8 mouse cellular contexts compared by ENCODE assay signal in genomic region chr2:24520576-24521272, GRCm38 (mm10). TPM values are rescaled to one million over a fixed set of nuclear protein-coding genes. Genes with fewer than 3 reads are reported as not detected.
DNase-seq lines count a peak whose midpoint lies in the region; ATAC-seq and TF ChIP-seq lines count a peak whose summit lies in the region.

No protein-coding gene starts in this region.

- H3K4me1 ChIP-seq in embryonic facial prominence, embryonic 11.5 days (ENCODE audit: control insufficient read depth, insufficient read depth, low read length) = no peaks in the 10 kb centered on the region
- H3K4me1 ChIP-seq in intestine, embryonic 15.5 days (replicated peaks) = peaks cover 13% of the 10 kb centered on the region
- peaks cover 6% of the 10 kb centered on the region; the same call in 1 of the 2 replicates for H3K4me1 ChIP-seq in liver, postnatal 0 days (ENCODE audit: insufficient read depth)
- peaks cover 8% of the 10 kb centered on the region; the same call in 1 of the 2 replicates for H3K4me1 ChIP-seq in cerebellum, adult 2 months (ENCODE audit: control insufficient read depth, insufficient read depth, low read length)

- no peak for TF ChIP-seq CTCF in brain, embryonic 14.5 days (IDR thresholded peaks at IDR 0.05; ENCODE audit: borderline replicate concordance, extremely low read depth, insufficient read depth, insufficient read length)
- no peak for TF ChIP-seq CTCF in liver, postnatal 0 days (IDR thresholded peaks at IDR 0.05; ENCODE audit: low read depth)
- TF ChIP-seq CTCF in cerebellum, adult 2 months (IDR thresholded peaks at IDR 0.05; ENCODE audit: borderline replicate concordance, insufficient read depth, low read depth, low read length) = no peak

- H3K36me3 ChIP-seq in embryonic facial prominence, embryonic 11.5 days (replicated peaks; ENCODE audit: control insufficient read depth, insufficient read depth, low read depth, low read length) = no peaks in the 10 kb centered on the region
- H3K36me3 ChIP-seq in intestine, embryonic 15.5 days = no peaks in the 10 kb centered on the region
- H3K36me3 ChIP-seq in liver, postnatal 0 days (replicated peaks; ENCODE audit: insufficient read depth, low read length) = no peaks in the 10 kb centered on the region

- no peak for ATAC-seq in embryonic facial prominence, embryonic 11.5 days (replicated peaks; ENCODE audit: insufficient number of reproducible peaks, low FRiP score, low TSS enrichment, low read depth)
- ATAC-seq in intestine, embryonic 15.5 days = peak; percentile 39
- no peak for ATAC-seq in liver, postnatal 0 days
- no peak for ATAC-seq in cerebellum, adult (ENCODE audit: insufficient number of reproducible peaks, low FRiP score, low TSS enrichment)

- H3K9me3 ChIP-seq in embryonic facial prominence, embryonic 11.5 days (replicated peaks; ENCODE audit: control insufficient read depth, low read length) = no peaks in the 10 kb centered on the region
- H3K9me3 ChIP-seq in intestine, embryonic 15.5 days = no peaks in the 10 kb centered on the region
- H3K9me3 ChIP-seq in liver, postnatal 0 days (ENCODE audit: low read length) = no peaks in the 10 kb centered on the region

- peak overlapping the region; percentile 72 for H3K4me2 ChIP-seq in embryonic facial prominence, embryonic 11.5 days (ENCODE audit: low read depth, low read length)
- H3K4me2 ChIP-seq in intestine, embryonic 15.5 days (replicated peaks) = peak overlapping the region; percentile 85
- H3K4me2 ChIP-seq in liver, postnatal 0 days (ENCODE audit: low read depth, low read length) = 0 out of 2 replicates have a peak overlapping the region, but pooled peaks have one; percentile 57

- DNase-seq in brain, embryonic 14.5 days (ENCODE audit: low read depth) = peak; percentile 39
- peak; percentile 13 for DNase-seq in embryonic facial prominence, embryonic 11.5 days (ENCODE audit: low spot score)
- DNase-seq in liver, postnatal 0 days = no peak
- no peak for DNase-seq in thymus, postnatal 36 days
- DNase-seq in cerebellum, adult 2 months = no peak
- no peak for DNase-seq in layer of hippocampus, adult 9-10 months (ENCODE audit: low spot score)

- no peak for TF ChIP-seq EP300 in liver, postnatal 0 days (IDR thresholded peaks at IDR 0.05; ENCODE audit: low read depth)

- no peak overlapping the region for H3K27ac ChIP-seq in embryonic facial prominence, embryonic 11.5 days (replicated peaks; ENCODE audit: low read depth, low read length)
- H3K27ac ChIP-seq in intestine, embryonic 15.5 days = 0 out of 2 replicates have a peak overlapping the region, but pooled peaks have one; percentile 79
- H3K27ac ChIP-seq in liver, postnatal 0 days (ENCODE audit: low read depth) = no peak overlapping the region
- H3K27ac ChIP-seq in cerebellum, adult 2 months (ENCODE audit: insufficient read depth, low read length) = no peak overlapping the region

- WGBS in embryonic facial prominence, embryonic 11.5 days = 27% methylated on average over 9 of the region's 9 CpGs
- WGBS in intestine, embryonic 15.5 days = 24% methylated on average over 9 of the region's 9 CpGs
- WGBS in liver, postnatal 0 days (ENCODE audit: insufficient replicate concordance) = 35% methylated on average over 9 of the region's 9 CpGs
- 22% methylated on average over 9 of the region's 9 CpGs for WGBS in cerebellum, adult 2 months

- TF ChIP-seq POLR2A in brain, embryonic 14.5 days (IDR thresholded peaks at IDR 0.05; ENCODE audit: borderline replicate concordance, extremely low read depth, insufficient read depth, insufficient read length, poor library complexity, severe bottlenecking) = no peak
- TF ChIP-seq POLR2A in cerebellum, adult 2 months (IDR thresholded peaks at IDR 0.05; ENCODE audit: borderline replicate concordance, insufficient read depth, low read length) = no peak

- H3K27me3 ChIP-seq in embryonic facial prominence, embryonic 11.5 days (ENCODE audit: control insufficient read depth, insufficient read depth, low read length) = no peaks in the 10 kb centered on the region
- no peaks in the 10 kb centered on the region for H3K27me3 ChIP-seq in intestine, embryonic 15.5 days (replicated peaks)
- H3K27me3 ChIP-seq in liver, postnatal 0 days (ENCODE audit: insufficient read depth, low read length) = peaks cover 19% of the 10 kb centered on the region
- peaks cover 1% of the 10 kb centered on the region; the same call in 1 of the 2 replicates for H3K27me3 ChIP-seq in cerebellum, adult 2 months (ENCODE audit: control insufficient read depth, insufficient read depth, low read length)

- H3K4me3 ChIP-seq in embryonic facial prominence, embryonic 11.5 days (ENCODE audit: low read depth, low read length) = peak overlapping the region; percentile 40; the same call in 1 of the 2 replicates
- H3K4me3 ChIP-seq in intestine, embryonic 15.5 days (replicated peaks) = peak overlapping the region; percentile 42
- H3K4me3 ChIP-seq in liver, postnatal 0 days (ENCODE audit: low read depth, low read length) = no peak overlapping the region
- H3K4me3 ChIP-seq in cerebellum, adult 2 months (replicated peaks; ENCODE audit: insufficient read depth, low read depth, low read length) = no peak overlapping the region

- 0 out of 2 replicates have a peak overlapping the region, but pooled peaks have one; percentile 9 for H3K9ac ChIP-seq in embryonic facial prominence, embryonic 11.5 days (replicated peaks; ENCODE audit: low read length)
- no peak overlapping the region for H3K9ac ChIP-seq in intestine, embryonic 15.5 days
- H3K9ac ChIP-seq in liver, postnatal 0 days (replicated peaks) = no peak overlapping the region

RNA-seq across cellular contexts. Expression of gene Pax8, which starts 45.3 kb away (rescaled TPM):
- polyA plus RNA-seq in brain, embryonic 14.5 days (2012; rRNA removed) = 1.9 and 9.4 TPM in 2 replicates
- 0.98 and 1.6 TPM in 2 replicates for polyA plus RNA-seq in embryonic facial prominence, embryonic 11.5 days (2014; fragmentation: Nextera tagmentation; extraction: Ambion mirVana)
- 0.73 and 1.1 TPM in 2 replicates for polyA plus RNA-seq in intestine, embryonic 15.5 days (2015; fragmentation: Nextera tagmentation; extraction: Ambion mirVana)
- polyA plus RNA-seq in liver, postnatal 0 days (2015; fragmentation: Nextera tagmentation; extraction: Ambion mirVana) = 0.25 TPM in 1 of 2 replicates, not detected in the other
- 2.9 and 3.6 TPM in 2 replicates for polyA plus RNA-seq in cerebellum, adult 2 months (2012; rRNA removed)

Comparison
In these comparisons a context has a peak if more than half of its experiments do, and no peak if none do; other contexts are left out.
1. DNase-seq: peak in brain, embryonic 14.5 days (single experiment) and embryonic facial prominence, embryonic 11.5 days (single experiment); none in liver, postnatal 0 days (single experiment), thymus, postnatal 36 days (0 of 2), cerebellum, adult 2 months (0 of 2) and layer of hippocampus, adult 9-10 months (single experiment).
2. H3K4me3 ChIP-seq: peak in embryonic facial prominence, embryonic 11.5 days (single experiment) and intestine, embryonic 15.5 days (single experiment); none in liver, postnatal 0 days (single experiment) and cerebellum, adult 2 months (single experiment).
3. Peak in every context shown above with its lines, with median percentiles within 50 percentile points of each other: H3K4me2 ChIP-seq.